Mouse (Mus musculus): ENCODE measurements around the gene Slc44a2.

DNA sequence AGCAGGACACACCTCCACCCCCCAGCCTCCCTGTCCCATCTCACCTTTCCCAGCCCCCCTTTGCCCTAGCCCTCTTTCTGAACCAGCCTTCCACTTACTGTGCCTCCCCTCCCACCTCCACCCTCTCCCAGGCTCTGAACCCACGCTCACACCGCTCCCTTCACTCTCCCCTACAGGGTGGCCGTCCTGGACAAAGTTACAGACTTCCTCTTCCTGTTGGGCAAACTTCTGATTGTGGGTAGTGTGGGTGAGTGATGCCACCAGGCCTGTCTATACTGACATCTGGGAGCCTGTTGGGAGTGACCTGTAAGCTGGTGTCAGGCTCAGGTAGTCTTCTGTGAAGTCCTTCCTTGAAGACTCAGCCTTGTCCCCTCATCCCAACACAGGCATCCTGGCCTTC lies 27.7 kb downstream of the Slc44a2 start:
- TF ChIP-seq CTCF (IDR thresholded peaks at IDR 0.05; ENCODE audit: control insufficient read depth, insufficient read depth, insufficient replicate concordance, low read depth, low read length), result no peak
- no peak for TF ChIP-seq POLR2A (IDR thresholded peaks at IDR 0.05; ENCODE audit: control insufficient read depth, low read depth, low read length)

Measured in testis, adult 2 months (tissue).